Mouse (Mus musculus) CD8-positive naive resting alpha-beta T cell, adult 2 months (primary cell): ENCODE results near the gene Gse1.

Source experiments
- DNase-seq, 2 experiments: peaks; one replicate each; pipeline ENCODE4 v3.0.0; 2022; ENCODE audit warnings: low read depth in 2 of 2, low spot score in 2 of 2

The Gse1 gene

DNA sequence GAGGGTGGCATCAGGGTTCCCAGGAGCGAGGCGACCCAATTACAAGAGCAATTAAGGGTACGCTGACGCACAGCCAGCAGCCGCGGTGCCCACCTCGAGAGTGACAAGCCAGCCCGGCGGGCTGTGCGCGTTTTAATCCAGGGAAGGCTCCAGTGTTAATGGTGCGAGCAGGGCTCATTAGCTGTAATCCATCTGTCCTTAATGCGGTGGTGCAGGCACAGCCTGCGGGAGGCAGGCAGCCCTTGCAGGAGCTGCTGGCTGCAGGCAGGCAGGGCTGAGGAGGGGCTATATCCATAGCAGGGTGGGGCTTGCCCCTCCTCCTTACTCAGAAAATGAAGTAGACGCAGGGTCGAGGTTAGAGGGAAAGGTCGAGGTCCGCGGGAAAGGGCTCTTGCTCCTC, 211.1 kb downstream of the Gse1 start:
- DNase-seq = no peak

DNA sequence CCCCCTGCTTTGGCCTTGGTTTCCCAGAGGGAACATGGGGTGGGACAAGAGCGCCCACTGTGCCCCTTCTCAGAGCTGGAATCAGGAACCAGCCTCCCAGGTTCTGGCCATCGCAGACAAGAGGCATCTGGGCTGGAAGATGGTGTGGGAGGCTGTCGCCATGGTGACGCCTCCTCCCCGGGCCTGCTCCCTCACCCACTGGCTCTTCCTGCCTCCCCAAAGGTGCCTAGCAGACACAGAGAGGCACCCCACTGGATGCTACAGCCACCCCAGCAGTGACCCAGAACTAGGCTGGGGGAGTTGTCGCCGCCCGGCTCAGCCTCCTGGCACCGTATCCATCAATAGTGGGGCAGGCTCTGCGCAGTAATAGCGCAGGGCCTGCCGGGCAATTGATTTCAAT, 212.5 kb downstream of the Gse1 start:
- DNase-seq = no peak

DNA sequence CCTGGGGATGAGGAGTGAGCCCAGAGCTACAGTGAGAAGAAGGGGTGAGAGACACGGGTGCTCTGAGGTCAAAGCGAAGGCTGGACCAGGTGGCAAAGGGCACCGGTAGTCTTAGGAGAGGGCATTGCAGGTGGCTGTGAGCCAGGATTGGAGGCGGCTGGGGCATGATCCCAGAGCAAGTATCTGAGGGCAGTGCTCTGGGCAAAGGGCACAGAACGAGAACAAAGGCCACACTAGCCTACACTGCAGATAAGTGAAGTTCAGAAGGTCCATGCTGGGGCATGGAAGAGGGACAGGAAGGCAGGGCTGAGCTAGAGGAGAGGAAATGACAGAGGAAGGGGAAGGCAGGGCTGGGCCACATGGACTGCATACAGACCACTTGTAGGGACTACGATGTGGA, 213.4 kb downstream of the Gse1 start:
- no peak for DNase-seq

DNA sequence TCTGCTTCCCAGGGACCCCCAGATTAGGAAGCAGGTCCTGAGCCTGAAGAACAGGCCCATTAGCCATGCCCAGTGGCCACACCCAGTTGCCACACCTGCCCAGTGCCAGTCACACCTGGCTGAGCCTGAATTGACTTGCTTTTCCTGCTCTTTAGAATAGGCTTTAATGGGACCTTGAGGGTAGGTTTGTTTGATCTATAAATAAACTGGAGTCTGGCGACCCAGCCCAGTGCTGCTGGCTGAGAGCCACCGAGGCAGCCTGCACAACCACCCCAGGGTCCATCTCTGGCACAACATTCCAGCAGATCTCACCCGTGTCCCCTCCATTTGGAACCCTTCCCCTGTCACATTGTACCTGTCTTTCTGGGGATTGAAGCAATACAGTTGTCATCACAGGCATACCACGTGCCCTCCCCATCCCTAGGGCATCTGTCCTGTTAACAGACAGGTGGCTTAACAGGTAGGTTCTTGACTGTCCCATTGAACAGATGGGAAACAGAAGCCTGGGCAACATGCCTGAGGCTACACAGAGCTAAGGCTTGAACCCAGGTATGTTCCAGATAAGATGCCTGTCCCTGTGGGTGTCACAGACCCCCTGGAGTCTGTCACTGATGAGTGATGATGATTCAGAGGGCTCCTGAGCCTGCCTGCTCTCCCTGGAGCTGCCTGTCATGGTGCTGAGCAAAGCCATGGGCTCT, 214.2 kb downstream of the Gse1 start:
- DNase-seq = no peak

DNA sequence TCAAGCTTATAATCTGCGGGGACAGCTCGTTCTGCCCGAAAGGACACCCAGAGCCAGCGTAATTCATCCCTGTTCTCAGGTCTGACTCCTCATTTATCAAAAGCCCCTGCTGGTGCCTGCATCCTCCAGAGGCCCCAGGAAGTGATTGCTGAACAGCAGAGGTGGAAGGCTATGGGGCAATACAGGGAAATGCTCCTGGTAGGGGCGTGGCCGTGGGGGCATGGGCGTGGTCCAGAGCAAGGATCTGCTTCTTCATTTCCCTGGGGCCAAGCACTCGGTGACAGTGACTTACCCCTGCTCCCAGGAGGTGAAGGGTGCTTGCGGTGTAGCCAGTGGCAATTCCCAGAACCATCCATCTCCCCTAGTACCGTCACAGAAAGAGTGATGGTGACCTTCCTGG, 217.0 kb downstream of the Gse1 start:
- no peak for DNase-seq

DNA sequence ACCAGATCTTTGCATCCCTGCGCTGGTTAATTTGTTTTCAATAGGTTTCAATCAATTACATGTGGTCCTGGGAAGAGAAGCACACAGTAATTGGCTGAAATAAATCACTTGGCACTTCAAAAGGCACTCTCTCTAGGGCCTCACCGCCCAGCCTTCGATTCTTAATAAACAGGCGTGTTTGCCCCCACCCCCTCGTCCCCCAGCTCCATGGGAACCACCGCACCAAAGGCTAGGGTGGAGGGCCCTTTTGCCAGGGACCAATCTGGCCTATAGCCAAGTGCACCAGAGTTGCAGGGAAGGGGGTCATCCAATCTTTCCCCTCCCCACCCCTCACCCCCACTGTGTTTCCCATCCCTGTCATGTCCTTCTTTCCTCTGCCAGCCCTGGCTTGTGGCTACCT, 219.9 kb downstream of the Gse1 start:
- DNase-seq = no peak

DNA sequence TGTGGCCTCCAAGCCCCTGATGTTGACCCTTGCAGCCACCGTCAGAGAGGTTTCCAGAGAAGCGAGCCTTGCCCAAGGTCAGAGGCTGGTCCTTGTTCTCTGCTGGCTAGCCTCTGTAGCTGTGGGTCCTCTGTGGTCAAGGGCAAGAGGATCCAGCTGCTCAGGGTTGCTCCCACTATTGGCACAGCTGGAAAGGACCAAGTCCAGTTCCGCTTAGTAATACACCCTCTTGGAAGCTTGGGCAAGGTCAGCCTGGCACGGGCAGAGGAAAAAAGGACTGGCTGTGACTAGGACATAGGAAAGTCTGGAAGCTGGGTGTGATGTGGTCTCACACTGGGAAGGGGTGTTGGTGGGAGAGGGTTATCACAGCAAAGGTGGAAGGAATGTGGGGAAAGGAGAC, 220.9 kb downstream of the Gse1 start:
- no peak for DNase-seq

DNA sequence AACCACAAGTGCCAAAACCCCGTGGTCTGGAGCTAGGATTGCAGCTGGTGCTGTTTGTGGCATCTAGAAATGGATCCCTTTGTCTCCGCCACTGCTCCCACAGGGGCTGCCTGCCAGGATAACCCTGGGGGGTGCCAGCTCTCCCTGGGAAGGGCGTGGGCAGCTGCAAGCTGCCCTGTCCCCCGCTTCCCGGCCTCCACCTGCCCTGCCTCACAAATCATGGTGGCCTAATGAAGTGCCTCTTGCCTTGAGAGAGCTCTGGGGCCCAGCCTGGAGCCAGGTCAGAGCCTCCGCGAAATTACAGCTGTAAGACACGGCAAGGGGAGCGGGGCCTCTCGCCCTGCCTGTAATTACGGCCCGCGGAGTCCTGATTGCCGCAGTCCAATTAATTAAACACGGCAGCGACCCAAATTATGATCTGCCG, 221.4 kb downstream of the Gse1 start:
- no peak for DNase-seq

DNA sequence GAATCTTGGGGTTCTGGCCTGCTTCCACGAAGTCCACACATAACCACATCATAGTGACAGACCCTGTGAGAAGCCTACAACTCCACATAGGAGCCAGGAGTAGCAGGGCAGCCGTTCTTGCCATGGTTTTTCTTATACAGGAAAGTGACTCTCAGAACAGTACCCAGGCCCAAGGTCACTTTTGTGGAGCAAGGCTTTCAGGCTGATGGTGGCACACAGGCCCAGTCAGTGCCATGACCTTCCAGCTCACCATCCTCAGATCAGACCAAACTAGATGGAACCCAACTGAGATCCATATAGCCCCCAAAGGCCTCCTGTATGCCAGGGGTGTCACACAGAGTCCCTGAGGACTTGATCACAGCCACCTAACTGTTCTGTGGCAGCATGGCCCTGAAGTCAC, 223.9 kb downstream of the Gse1 start:
- DNase-seq = no peak

DNA sequence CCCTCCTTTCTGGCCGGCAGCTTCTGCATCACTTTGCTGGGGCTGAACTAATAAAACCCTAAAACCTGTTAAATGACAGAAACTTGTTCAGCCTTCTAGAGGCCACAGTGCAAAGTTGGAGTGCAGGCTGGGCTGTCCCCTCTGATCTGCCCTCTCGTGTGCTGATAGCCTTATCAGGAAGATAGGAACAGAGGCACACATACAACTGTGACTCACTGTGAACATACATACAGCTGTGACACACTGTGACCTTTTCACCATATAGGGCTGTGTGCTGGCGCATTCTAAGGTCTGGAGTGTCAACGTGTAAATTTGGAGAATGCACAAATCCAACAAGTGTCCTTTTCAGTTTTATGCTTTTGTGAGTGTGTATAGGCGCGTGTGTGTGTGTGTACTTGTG, 226.1 kb downstream of the Gse1 start:
- no peak for DNase-seq

DNA sequence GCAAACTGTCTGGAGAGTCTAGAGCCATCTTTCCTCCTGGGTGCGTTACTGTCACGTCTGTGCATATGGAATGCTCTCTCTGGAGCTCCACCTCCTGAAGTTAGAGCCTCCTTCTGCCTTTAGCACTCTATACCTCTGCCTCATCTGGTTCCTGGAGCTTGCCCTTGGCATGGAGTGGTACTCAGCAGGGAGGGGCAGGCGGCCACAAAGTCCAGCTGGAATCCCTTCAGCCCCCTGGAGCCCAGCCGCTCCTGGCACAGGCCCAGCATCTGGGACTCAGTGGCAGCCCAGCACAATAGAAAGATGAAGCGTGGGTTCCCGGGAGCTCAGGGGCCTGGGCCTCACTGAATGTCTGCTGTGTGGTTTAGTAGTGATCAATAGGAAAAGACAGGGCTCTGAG, 232.1 kb downstream of the Gse1 start:
- DNase-seq = no peak

DNA sequence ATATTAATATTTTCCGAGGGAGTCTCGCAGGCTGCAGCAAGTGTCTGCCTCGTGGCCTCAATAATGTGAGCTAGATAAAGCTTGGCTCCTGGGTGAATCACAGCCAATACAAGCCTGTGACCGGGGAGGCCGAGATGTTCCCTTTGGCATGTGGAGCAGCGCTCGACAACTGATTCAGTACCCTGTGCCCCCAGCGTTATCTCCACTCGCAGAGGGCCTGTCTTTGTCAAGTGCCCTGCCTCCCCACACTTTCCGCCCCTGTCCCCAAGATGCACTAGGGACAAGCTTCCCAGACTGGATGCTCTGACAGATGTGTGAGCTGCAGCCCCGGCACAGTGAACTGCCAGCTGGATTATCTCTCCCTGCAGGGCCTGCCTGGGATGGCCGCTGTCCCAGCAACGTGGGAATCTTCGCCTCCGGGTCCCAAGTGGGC, 233.9 kb downstream of the Gse1 start:
- DNase-seq = no peak

DNA sequence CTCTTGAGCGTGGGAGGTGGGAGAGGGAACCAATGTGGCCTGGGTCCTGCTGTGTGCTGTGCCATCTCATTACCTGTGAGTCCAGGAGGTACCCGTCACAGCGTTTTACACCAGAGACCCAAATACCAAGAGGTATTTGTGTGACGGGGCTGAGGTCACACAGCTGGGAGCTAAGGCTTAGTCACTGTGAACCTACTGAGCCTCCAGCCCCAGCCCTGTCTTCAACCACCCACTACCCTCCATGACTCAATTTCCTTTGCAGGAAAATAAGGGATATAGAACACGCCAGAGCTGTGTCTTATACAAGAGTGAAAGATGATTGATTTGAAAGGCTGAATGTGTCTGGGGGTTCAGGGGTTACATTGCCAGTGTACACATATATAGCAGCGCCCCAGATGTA, 234.4 kb downstream of the Gse1 start:
- no peak for DNase-seq

DNA sequence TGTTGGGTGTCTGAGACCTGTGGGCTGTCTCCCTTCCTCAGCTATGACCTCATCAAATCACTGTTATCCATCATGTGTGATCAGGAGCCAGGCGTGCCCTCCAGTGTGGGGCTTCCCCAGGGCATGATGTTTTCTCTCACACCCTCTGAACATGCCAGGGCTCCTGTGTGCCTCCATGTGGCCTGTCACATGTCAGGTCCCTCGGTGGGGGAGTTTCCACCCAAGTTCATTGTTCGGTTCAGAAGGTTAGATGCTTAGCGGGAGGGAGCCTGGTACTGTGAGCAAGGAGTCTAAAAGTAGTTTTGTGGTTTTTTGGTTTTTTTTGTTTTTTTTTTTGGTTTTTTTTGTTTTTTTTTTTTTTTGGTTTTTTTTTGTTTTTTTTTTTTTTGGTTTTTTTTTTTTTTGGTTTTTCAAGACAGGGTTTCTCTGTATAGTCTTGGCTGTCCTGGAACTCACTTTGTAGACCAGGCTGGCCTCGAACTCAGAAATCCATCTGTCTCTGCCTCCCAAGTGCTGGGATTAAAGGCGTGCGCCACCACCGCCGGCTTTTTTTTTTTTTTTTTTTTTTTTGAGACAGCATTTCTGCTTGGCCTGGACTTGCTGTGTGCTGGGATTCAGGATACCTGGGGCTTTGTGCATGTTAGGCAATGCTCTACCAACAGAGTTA, 235.8 kb downstream of the Gse1 start:
- peak; percentile 37 to 56 for DNase-seq

DNA sequence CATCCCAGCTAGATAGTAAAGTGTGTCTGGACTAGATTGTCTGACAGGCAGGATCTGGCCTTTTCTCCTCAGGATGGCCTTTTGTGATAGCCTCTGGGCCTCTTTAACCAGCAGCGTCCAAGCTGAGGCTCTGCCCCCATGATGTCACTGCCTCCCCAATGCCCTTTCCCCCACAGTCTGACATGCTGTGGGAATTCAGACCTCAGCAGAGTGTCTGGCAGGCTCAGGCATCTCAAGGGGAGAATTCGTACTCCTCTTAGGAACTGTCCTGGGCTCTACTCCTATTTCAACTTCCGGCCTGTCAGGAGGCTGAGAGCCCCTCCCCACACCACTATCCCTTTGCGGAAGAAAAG, 236.3 kb downstream of the Gse1 start:
- DNase-seq = no peak

DNA sequence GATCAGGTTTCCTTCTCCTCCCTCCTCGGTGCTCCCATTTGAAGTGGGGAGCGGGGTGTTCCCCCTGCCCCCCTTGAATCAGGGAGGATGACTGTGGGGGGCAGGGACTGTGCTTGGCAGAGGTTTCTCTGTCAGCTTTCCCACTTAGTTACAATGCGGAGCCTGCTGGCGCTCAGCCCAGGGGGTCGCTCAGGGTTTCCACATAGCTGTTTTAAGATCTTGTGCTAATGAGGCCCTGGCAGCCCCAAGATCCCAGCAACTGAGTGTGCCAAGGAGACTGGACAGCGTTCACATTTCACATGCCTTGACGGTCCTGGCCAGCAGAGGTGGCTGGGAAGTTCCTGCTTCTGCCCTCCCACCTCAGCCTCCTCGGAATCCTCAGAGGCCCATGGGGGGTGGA, 237.5 kb downstream of the Gse1 start:
- DNase-seq = no peak

DNA sequence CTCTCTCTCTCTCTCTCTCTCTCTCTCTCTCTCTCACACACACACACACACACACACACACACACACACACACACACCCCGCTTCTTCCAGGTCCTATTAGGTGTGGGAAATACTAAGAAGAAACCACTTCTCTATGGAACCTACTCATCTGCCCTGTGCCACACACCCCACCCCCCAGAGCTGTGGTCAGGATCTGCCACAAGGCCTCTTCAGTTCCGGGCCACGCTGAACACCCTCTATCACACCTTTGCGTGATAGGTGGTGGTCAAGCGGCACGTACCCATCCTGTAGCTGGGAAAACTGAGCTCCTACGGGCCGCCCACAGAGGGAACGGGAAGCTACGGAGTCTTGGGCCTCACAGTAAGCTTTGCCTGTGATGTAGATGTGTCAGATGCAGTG, 238.0 kb downstream of the Gse1 start:
- no peak for DNase-seq

DNA sequence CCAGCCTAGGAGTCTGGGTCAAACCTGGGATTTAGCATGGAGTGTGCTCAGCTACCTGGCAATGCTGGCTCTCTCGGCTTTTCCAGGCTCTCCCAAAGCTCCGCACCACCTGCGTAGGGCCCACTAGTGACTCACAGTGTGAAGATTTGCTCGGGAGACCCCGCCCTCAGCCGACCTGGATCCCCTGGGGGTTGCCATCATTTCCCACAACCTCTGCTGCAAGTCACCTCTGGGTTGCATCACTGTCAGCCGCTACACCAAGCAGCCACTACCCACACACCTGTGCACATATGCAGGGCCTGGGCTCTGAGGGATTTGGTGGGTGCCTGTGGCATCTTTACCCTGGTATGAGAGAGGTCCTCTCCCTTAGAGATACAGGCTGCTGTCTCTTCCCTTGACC, 239.3 kb downstream of the Gse1 start:
- DNase-seq = no peak

DNA sequence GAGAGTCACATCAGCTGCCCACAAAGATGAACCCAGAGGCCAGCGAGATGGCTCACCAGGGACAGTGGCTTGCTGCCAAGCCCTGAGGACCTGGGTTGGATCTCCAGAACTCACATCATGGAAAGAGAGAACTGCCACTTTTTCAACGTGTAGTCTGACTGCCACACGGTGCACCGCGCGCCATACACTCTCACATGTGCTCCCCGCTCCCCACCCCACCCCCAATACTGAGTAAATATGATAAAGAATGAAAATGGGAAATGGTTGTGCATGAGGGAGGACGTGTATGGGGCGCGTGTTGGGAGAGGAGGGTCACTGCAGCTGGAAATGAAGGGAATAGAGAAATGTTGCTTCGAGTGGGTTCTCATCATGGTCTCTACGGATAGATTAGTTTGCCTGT, 241.9 kb downstream of the Gse1 start:
- DNase-seq = no peak

DNA sequence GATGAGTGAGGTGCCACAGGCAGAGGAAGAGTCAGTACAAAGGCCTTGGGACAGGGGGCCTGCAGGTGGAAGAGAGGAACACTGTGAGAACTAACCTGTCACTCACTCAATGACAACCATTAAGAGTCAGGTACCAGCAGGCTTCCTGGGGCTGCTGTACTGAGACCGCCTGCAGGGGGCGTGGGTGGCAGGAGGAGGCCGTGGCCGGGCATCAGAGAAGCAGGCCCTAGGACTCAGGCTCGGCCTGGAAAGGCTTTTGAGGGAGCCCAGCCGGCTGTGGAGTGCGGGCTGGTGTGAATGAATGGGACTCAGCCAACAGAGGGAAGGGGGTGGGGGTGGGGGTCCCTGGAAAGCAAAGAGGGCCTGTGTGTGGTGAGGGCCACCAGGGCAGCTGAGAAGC, 242.9 kb downstream of the Gse1 start:
- peak; percentile 38 to 49 for DNase-seq

DNA sequence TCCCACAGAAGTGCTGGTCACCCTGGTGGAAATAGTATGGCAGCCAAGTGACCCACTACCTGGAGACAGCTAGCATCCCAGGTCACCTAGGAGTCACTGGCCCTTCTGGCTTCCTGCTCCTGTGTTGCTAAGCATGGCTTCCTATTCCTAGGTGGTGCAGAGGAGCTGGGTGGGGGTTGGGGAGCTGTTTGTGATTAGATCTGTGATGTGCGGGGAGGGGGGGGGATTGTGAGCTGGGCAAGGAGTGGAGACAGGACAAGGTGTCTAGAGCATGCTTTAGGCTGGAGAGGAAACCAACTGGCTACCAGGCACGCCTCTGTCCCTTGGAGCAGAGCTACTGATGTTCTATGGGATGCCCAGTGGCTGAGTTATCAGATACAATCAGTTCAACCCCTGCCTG, 243.5 kb downstream of the Gse1 start:
- no peak for DNase-seq

DNA sequence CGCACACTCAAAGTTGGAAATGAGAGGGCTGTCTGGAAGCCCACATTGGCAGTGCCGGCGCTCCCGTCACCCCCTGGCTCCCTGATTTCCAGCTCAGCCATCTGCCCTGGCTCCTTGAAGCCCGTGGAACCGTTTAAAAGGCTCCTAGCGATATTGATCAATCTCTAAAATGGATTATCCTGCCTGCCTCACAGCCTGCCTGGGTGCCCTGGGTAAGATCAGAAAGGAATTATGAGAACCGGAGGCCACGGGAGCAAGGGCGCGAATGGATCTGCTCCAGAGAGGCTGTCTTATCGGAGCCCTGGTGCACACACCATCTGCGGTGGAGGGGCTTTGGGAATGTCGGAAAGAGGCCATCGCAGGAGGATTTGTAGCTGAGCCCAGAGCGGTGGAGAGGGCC, 244.0 kb downstream of the Gse1 start:
- DNase-seq = no peak

DNA sequence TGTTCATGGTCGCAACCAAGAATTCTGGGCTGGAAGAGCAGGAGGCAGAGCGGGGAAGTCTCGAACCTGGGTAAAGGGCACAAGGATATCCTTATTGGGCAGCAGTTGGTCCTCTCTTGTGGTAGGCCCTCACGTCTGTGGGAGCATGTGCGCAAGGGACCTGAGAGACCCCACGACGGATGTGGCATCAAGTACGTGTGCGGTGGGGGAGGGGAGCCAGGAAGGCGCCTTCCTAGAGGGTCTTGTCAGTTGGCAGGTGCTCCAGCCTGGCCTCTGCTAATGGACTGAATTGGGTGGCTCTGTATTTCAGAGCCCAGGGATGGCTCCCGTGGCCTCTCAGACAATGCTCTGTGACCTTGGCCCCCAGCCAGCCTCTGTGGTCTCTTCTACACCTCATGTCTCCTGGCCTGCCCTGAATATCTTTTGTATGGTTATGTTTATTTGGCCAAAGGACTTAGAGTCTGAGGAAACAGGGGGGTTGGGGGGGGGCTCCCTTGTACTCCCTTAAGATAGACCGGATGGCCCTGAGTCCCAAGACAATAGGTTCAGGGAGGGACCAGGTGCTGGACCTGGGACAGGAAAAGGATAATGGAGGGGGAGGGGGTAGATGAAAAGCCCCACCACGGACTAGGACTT, 245.6 kb downstream of the Gse1 start:
- no peak for DNase-seq
